Mouse (Mus musculus) olfactory bulb, adult 2 months (tissue): ENCODE measurements around the gene Olfr128.

Experiments used
- CTCF ChIP-seq: fragments of 200-500 bp; IDR thresholded peaks from 2 replicates; pipeline ENCODE4 v1.5.1; 2012; ENCODE audit warnings: low read depth, mild to moderate bottlenecking, low read length, moderate library complexity; ENCODE audit not compliant: insufficient read depth
- POLR2A ChIP-seq: fragments of 200-500 bp; IDR thresholded peaks from 2 replicates; pipeline ENCODE4 v1.6.1; 2012; ENCODE audit warnings: mild to moderate bottlenecking, low read depth, low read length, moderate library complexity; ENCODE audit not compliant: insufficient read depth

DNA sequence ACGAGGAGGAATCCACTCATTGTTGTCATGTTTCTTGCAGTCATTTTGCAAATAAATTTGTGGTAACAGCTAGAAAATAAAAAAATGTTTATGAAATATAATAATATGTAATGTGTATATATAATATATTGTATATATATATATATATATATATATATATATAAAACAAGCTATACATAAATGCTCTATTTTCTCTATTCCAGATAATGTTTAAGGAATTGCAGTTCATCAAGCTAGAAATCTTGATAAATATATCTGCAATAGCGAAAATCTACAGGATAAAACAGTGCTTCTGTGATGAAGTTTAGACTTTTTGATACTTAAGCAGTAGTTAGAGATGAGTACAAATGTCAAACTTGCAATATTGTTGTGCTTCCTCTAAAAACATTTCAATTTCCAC lies 32.6 kb downstream of the Olfr128 start, which contains the start of gene Olfr761:
- TF ChIP-seq CTCF (no peak), POLR2A (no peak)
